Mouse (Mus musculus): Measurements from ENCODE around the gene Adamtsl3.

GRCm38 (mm10) chr7:82581802-82582201 lies 246.3 kb downstream of the Adamtsl3 start:
- TF ChIP-seq POLR2A (IDR thresholded peaks at IDR 0.05; ENCODE audit: insufficient read depth, low read length) (no peak), CTCF (IDR thresholded peaks at IDR 0.05; ENCODE audit: low read depth, low read length) (no peak), EP300 (IDR thresholded peaks at IDR 0.05; ENCODE audit: insufficient read depth, low read depth, low read length) (no peak)

All from ES-Bruce4 (cell line).